Mouse (Mus musculus) spleen, adult 10 weeks (tissue): Measurements from ENCODE around the gene Pyurf. TPM values are rescaled to one million over a fixed set of nuclear protein-coding genes. Genes with fewer than 3 reads are reported as not detected.

Experiments
- polyA plus RNA-seq: library from polyadenylated mRNA; stranded (reverse); fragments of 350-450 nt; fragmentation: Illumina TruSeq; extraction: RNeasy Lipid Tissue Mini Kit (QIAGEN cat#74804); gene quantifications from one replicate; pipeline ENCODE4 v1.2.3, GENCODE M21; 2015; ENCODE audit warnings: low replicate concordance; ENCODE audit not compliant: insufficient read depth

Pyurf gene
- polyA plus RNA-seq: 11.3 TPM

DNA sequence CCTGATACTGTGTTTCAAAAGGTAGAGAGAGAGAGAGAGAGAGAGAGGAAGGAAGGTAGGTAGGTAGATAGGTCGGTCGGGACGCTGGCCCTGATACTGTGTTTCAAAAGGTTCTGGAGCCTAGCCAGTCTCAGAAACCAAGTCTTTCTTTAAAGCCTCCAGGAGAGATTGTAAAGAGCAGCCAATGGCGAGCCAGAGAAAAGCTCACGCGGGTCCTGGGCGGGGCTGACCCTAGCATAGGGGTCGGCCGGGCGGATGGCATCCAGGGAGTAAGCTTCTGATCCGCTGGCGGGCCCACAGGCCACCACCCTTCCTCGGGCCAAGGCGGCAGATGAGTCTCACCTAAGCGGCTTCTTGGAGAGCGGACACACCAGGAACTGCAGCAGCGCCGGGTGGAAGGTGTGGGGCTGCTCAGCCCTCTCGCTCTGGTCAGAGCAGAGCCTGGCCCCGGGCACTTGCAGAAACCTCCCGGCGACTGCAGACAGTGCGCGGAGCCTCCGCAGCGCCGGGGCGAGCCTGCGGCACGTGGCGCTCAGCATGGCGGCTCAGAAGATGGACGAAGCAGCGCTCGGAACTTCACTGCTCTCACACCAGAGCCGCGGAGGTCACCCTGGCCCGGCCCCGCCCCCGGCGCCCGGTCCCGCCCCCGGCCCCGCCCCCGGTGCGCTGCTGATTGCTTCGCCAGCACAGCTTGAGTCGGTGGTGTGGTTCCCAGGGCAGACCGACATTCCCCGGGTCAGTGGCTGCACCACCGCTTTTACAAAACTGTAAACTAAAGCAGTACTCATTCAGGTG, at the start of gene Pyurf:
Gene Pyurf, minus strand, starts transcription at position 612 of the 795 bp plus-strand sequence.

DNA sequence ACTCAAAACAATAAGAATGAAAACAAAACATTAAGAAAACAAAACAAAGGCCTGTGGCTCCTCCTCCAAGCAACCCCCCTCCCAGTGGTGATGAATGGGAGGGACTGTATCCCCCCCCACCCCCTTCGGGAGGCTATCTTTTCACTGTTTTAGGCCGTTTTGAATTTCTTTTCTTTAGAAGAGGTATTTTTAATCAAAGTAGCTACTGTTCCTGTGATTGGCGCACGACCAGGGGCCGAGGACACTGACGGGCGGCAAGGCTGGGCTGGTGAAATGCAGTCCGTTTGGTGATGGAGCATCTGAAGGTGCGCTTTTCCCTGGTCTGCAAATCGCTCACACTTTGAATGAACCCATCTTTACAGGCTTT, 10.5 kb upstream of the Pyurf start, which contains the start of gene Lancl2:
Gene Lancl2, plus strand, starts transcription at position 165 of the 367 bp plus-strand sequence.

Other genes with a start within 250 kb of the Pyurf start
- 35.8 TPM for gene Ppm1k, start 156.6 kb downstream of the Pyurf start, polyA plus RNA-seq
- 42.4 TPM for gene Herc6, start 111.1 kb downstream of the Pyurf start, polyA plus RNA-seq
- gene Lancl2, start 10.5 kb upstream of the Pyurf start, polyA plus RNA-seq: 14.4 TPM
- 49.1 TPM for gene Vopp1, start 133.1 kb upstream of the Pyurf start, polyA plus RNA-seq
- not detected for gene Vmn1r21, start 158.3 kb upstream of the Pyurf start, polyA plus RNA-seq
- gene Vmn1r22, start 215.9 kb upstream of the Pyurf start, polyA plus RNA-seq: not detected
- gene Vmn1r23, start 234.8 kb upstream of the Pyurf start, polyA plus RNA-seq: not detected